Mouse (Mus musculus) liver, adult 2 months (tissue): Measurements from ENCODE around the gene Tmem205.

Source experiments
- CTCF ChIP-seq: fragments of 200-500 bp; IDR thresholded peaks from 2 replicates; pipeline ENCODE4 v1.5.1; 2011; ENCODE audit warnings: low read depth, low read length, control low read depth
- POLR2A ChIP-seq: fragments of 200-500 bp; IDR thresholded peaks from 2 replicates; pipeline ENCODE4 v1.6.1; 2011; ENCODE audit warnings: low read length, control low read depth; ENCODE audit not compliant: insufficient read depth; ENCODE audit errors: extremely low read depth

GRCm38 (mm10) chr9:21950322-21950721 is 23.0 kb upstream of the Tmem205 start:
- TF ChIP-seq CTCF, result peak; percentile 57
- TF ChIP-seq POLR2A, result no peak
